Mouse (Mus musculus) layer of hippocampus, adult 8-10 months (tissue): ENCODE results near the gene Msl2. TPM values are rescaled to one million over a fixed set of nuclear protein-coding genes. Genes with fewer than 3 reads are reported as not detected.

Source experiments
- DNase-seq, 2 experiments: peaks; one replicate each; pipeline ENCODE4 v3.0.0; 2022; ENCODE audit warnings: low spot score in 2 of 2
- total RNA-seq, 4 experiments: library from RNA; stranded (reverse); gene quantifications; 2 replicates each; pipeline ENCODE4 v1.2.4; 2022

Msl2 gene
- total RNA-seq, 4 experiments from 2014 or later = 66.6 to 73.6 (median 67.9) TPM

GRCm38 (mm10) chr9:101152872-101153271 is 79.0 kb downstream of the Msl2 start:
- DNase-seq = no peak

Other genes starting within 250 kb of the Msl2 start
- gene Pccb, start 39.2 kb upstream of the Msl2 start, total RNA-seq = 10 to 100 TPM; 42.8 to 54.5 (median 47.5) TPM
- gene Ppp2r3a, start 177.7 kb downstream of the Msl2 start, total RNA-seq = 10 to 100 TPM; 29.4 to 36.3 (median 33.1) TPM